Mouse (Mus musculus): ENCODE data around the gene Jade2.

- TF ChIP-seq CTCF (IDR thresholded peaks at IDR 0.05; ENCODE audit: borderline replicate concordance, control insufficient read depth, extremely low read depth, insufficient read depth, low read length, poor library complexity) (no peak), POLR2A (IDR thresholded peaks at IDR 0.05; ENCODE audit: control insufficient read depth, extremely low read depth, insufficient read depth, low read length, poor library complexity) (no peak)
Observed at GRCm38 (mm10) chr11:51885681-51886080, 28.2 kb upstream of the Jade2 start.

Data from thymus, adult 2 months (tissue).